Mouse (Mus musculus): ENCODE measurements around the gene Ubash3a. TPM values are rescaled to one million over a fixed set of nuclear protein-coding genes. Genes with fewer than 3 reads are reported as not detected.
"Not testable (repeated sequence)": the region's sequence is repeated elsewhere in the genome, so short reads cannot be mapped to it uniquely, and the experiment has no call there.

The Ubash3a gene
- polyA plus RNA-seq, 1 experiment from 2014 or later = 0.19 TPM

DNA sequence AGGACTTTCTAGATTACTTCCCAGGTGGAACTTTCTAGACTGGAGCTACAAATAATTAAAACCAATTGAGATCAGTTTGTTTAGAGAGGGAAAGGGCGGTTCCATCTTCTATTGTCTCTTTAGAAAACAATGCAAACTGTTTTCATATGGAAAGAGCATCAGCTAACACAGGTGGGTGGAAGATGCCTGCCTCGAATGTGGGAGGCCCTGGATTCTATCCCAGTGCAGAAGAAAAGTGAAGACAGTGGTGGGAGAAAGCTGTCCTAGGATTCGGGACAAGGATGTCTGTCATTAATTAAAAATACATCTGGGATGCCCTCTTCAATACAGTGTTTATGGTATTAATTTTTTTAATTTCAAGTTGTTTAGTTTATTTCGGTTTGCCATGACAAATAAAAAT is 59.5 kb downstream of the Ubash3a start:
- no peak for DNase-seq (ENCODE audit: low spot score)
- WGBS = 81% methylated on average over 4 of the region's 4 CpGs

DNA sequence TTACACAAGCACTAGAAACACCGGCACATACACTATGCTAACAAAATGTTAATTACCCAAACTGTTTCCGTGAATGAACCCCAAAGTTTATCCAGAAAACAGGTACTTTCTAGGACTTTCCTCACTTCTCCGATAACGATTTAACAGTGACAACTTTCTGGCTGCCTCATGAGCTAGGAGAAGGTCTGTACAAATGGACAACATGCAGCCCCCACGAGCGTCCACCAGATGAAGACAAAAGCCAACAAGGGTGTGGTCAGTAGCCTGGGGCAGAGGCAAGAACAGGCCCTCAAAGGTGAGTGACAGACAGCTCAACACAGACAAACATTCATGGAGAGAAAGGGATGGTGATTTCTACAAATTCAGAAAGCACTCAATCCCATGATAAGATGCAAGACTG is 59.9 kb downstream of the Ubash3a start:
- Histone ChIP-seq H3K36me3 (no peaks in the 10 kb centered on the region), H3K27ac (replicated peaks) (no peak overlapping the region), H3K4me1 (peaks cover 23% of the 10 kb centered on the region), H3K9me3 (replicated peaks) (no peaks in the 10 kb centered on the region), H3K27me3 (ENCODE audit: low read depth, poor library complexity, severe bottlenecking) (no peaks in the 10 kb centered on the region; the same call in 1 of the 2 replicates), H3K4me3 (no peak overlapping the region)
- WGBS = 89% methylated on average over 6 of the region's 6 CpGs
- no peak for DNase-seq (ENCODE audit: low spot score)

More for the DNA sequence above, 59.5 kb downstream of the Ubash3a start:
- H3K27ac ChIP-seq (replicated peaks) = no peak overlapping the region
- peaks cover 23% of the 10 kb centered on the region for H3K4me1 ChIP-seq
- H3K36me3 ChIP-seq = no peaks in the 10 kb centered on the region
- H3K9me3 ChIP-seq (replicated peaks) = no peaks in the 10 kb centered on the region
- H3K27me3 ChIP-seq (ENCODE audit: low read depth, poor library complexity, severe bottlenecking) = no peaks in the 10 kb centered on the region; the same call in 1 of the 2 replicates
- H3K4me3 ChIP-seq = no peak overlapping the region

DNA sequence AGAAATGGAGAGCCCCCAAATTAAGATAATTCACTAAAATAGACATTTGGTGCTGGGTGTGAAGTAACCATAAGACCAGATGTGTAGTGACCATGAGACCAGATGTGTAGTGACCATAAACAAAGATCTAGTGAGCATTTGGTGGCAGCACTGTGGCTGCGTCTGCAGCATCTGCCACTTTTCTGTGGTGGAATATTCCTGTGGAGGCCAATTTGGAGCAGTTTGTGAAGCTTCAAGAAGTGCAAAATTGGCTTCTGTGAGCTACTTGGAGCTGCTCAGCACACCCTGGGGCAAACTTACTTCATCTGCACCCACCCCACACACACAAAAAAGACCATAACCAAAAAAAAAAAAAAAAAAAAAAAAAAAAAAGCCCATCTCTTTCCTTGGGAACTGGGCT is 60.3 kb downstream of the Ubash3a start:
- H3K27ac ChIP-seq (replicated peaks) = no peak overlapping the region
- WGBS = 88% methylated on average over 1 of the region's 1 CpGs
- no peaks in the 10 kb centered on the region for H3K36me3 ChIP-seq
- no peaks in the 10 kb centered on the region; the same call in 1 of the 2 replicates for H3K27me3 ChIP-seq (ENCODE audit: low read depth, poor library complexity, severe bottlenecking)
- no peaks in the 10 kb centered on the region for H3K9me3 ChIP-seq (replicated peaks)
- peaks cover 23% of the 10 kb centered on the region for H3K4me1 ChIP-seq
- no peak for DNase-seq (ENCODE audit: low spot score)
- H3K4me3 ChIP-seq = no peak overlapping the region

DNA sequence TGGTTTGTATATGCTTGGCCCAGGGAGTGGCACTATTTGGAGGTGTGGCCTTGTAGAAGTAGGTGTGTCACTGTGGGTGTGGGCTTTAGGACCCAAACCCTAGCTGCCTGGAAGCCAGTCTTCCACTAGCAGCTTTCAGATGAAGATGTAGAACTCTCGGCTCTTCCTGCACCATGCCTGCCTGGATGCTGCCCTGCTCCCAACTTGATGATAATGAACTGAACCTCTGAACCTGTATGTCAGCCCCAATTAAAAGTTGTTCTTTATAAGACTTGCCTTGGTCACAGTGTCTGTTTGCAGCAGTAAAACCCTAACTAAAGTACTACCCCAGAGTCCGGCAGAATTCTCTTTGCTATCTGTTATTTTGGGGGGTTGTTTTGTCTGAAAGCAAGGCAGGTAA is 62.1 kb downstream of the Ubash3a start:
- no peaks in the 10 kb centered on the region; the same call in 1 of the 2 replicates for H3K27me3 ChIP-seq (ENCODE audit: low read depth, poor library complexity, severe bottlenecking)
- 88% methylated on average over 2 of the region's 2 CpGs for WGBS
- H3K4me1 ChIP-seq = peaks cover 18% of the 10 kb centered on the region
- no peak for DNase-seq (ENCODE audit: low spot score)
- H3K9me3 ChIP-seq (replicated peaks) = no peaks in the 10 kb centered on the region
- no peak overlapping the region for H3K27ac ChIP-seq (replicated peaks)
- no peak overlapping the region for H3K4me3 ChIP-seq
- no peaks in the 10 kb centered on the region for H3K36me3 ChIP-seq

DNA sequence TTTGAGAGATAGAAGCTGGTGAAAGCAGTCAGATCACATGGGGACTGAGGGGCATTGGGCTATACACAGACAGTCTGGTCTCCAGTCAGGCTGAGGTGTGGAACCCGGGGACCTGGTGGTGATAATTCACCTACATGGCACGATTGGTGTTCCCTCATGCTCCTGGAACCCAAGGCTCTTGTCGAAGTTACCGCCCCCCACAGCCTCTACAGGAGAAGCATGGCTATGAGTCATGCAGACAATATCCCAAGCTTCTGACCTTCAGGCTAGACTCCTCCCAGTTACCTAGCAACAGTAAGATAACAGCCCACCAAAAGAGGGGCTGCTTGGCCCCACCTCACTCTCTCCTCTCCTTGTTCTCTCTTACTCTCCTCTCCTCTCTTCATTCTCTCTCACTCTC is 62.6 kb downstream of the Ubash3a start:
- no peaks in the 10 kb centered on the region for H3K9me3 ChIP-seq (replicated peaks)
- no peak overlapping the region for H3K27ac ChIP-seq (replicated peaks)
- peaks cover 13% of the 10 kb centered on the region for H3K4me1 ChIP-seq
- H3K4me3 ChIP-seq = no peak overlapping the region
- 84% methylated on average over 4 of the region's 4 CpGs for WGBS
- H3K36me3 ChIP-seq = no peaks in the 10 kb centered on the region
- H3K27me3 ChIP-seq (ENCODE audit: low read depth, poor library complexity, severe bottlenecking) = peaks cover 1% of the 10 kb centered on the region; the same call in 1 of the 2 replicates
- DNase-seq (ENCODE audit: low spot score) = no peak

DNA sequence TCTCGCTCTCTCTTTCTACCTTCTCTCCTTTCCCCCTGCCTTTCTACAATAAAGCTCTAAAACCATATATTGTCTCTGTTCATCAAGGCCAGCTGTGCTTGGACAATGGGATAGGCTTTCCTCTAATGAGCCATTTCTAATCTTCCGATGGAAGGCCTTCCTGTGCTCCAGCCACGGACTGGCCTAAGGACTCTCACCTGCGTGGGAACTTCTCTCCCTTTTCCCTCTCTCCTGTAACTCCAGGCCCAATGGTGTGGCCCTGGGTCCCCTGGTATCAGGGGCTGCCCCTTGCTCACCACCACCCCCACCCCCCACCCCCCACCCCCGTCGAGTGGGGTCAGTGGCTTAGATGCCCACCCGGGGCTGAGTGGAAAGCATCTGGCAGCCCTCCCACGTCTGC is 63.1 kb downstream of the Ubash3a start:
- WGBS = 82% methylated on average over 8 of the region's 8 CpGs
- H3K36me3 ChIP-seq; H3K4me3 ChIP-seq; H3K27ac ChIP-seq (replicated peaks); H3K27me3 ChIP-seq (ENCODE audit: low read depth, poor library complexity, severe bottlenecking); DNase-seq (ENCODE audit: low spot score); H3K9me3 ChIP-seq (replicated peaks): not testable (repeated sequence)
- peaks cover 12% of the 10 kb centered on the region; the same call in 1 of the 2 replicates for H3K4me1 ChIP-seq

DNA sequence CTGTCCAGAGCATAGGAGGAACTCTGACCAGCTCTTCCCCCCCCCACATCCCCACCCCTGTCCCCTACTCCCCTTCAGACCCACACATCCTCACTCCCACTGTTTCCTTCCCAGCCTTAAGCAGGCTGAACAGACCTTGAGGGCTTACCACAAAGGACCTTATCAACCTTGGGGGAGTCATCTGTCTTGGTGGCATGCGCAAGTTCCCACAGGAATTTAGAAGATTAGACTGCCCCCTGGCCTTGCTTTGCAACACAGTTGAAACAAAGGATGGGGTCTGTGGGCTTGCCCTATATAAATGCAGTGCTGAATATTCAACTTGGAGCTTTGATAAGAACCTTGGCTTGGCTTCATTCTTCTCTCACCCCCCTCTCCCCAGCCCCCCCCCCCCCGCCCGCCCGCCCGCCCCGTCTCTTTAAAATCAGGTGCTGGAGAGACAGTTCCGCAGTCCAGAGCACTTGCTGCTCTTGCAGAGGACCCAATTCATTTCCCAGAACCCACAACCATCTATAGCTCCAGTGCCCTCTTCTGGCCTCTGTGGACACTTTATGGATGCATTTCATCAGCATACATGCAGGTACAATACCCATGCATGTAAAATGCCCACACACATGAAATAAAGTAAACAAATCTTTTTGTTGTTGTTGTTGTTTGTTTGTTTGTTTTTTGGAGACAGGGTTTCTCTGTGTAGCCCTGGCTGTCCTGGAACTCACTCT is 63.6 kb downstream of the Ubash3a start:
- DNase-seq (ENCODE audit: low spot score) = no peak
- Histone ChIP-seq H3K9me3 (replicated peaks) (no peaks in the 10 kb centered on the region), H3K36me3 (no peaks in the 10 kb centered on the region), H3K4me3 (no peak overlapping the region), H3K27me3 (ENCODE audit: low read depth, poor library complexity, severe bottlenecking) (peaks cover 10% of the 10 kb centered on the region), H3K4me1 (peaks cover 13% of the 10 kb centered on the region), H3K27ac (replicated peaks) (no peak overlapping the region)
- WGBS = 61% methylated on average over 7 of the region's 7 CpGs

DNA sequence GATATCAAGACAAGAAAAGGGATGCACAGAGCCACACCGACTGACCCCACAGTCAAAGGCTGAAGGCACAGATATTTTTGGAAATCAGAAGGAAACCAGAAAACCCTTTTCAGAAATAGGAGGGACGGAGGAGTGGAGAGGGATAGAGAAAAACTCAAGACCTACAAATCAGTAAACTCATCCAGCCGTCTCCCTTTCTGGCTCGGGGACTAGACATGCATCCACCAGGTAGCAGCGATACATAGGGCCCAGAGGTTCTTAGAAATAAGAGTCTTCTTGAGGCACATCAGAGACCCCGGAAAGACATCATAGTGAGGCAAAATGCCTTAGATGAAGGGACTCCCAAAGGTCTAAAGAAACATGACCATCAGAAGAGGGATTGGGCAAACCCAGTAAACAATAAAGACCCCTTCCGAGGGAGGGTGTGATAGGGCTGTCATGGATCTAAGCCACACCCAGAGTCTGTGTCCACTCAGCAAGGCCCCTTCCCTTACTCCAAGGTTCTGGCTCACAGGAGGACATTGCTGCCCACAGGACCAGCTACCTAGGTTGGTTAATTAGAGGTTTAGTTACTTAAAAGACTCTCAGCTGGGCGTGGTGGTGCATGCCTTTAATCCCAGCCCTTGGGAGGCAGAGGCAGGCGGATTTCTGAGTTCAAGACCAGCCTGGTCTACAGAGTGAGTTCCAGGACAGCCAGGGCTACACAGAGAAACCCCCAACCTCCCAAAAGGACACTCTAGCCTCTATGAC is 64.9 kb downstream of the Ubash3a start:
- Histone ChIP-seq H3K36me3 (no peaks in the 10 kb centered on the region), H3K9me3 (replicated peaks) (no peaks in the 10 kb centered on the region), H3K27me3 (ENCODE audit: low read depth, poor library complexity, severe bottlenecking) (peaks cover 15% of the 10 kb centered on the region), H3K4me3 (no peak overlapping the region), H3K4me1 (peaks cover 25% of the 10 kb centered on the region), H3K27ac (replicated peaks) (no peak overlapping the region)
- 86% methylated on average over 9 of the region's 9 CpGs for WGBS
- no peak for DNase-seq (ENCODE audit: low spot score)

DNA sequence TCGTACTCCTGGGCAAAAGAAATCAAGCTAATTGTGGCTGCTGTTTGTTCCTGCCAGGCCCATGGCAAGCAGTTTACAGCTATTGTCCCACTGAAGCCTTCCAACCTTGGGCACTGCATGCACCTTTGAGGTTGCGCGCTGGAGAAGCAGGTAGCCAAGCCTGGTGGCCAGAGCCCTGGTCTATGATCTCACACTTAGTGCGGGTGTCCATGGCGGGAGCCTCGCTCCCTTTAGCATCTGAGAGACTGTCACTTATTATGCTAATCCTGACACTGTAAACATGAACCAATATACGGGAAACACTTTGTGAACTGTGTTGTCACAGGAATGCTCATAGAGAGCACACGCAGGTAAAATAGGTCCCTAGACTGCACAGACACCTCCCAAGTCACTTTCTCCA is 66.0 kb downstream of the Ubash3a start:
- H3K4me1 ChIP-seq = peaks cover 30% of the 10 kb centered on the region
- WGBS = 90% methylated on average over 8 of the region's 8 CpGs
- H3K9me3 ChIP-seq (replicated peaks) = no peaks in the 10 kb centered on the region
- H3K27ac ChIP-seq (replicated peaks) = no peak overlapping the region
- H3K27me3 ChIP-seq (ENCODE audit: low read depth, poor library complexity, severe bottlenecking) = peaks cover 19% of the 10 kb centered on the region
- no peak overlapping the region for H3K4me3 ChIP-seq
- DNase-seq (ENCODE audit: low spot score) = no peak
- H3K36me3 ChIP-seq = no peaks in the 10 kb centered on the region

DNA sequence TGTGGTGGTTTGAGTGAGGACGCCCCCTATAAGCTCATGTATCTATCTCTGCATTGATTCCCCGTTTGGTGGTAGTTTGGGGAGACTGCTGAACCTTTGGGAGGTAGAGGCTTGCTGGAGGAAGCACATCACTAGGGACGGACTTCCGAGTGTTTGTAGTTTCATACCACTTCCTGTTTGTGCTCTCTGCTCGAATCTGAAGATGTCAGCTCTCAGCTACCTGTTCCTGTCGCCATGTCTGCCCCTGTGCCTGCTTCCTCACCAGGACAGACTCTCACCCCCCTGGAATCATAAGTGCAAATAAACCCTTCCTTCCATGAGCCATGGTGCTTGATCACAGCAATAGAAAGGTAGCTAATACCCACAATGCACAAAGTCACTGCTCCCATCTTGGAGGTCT is 67.5 kb downstream of the Ubash3a start:
- Histone ChIP-seq H3K9me3 (replicated peaks) (no peaks in the 10 kb centered on the region), H3K4me3 (no peak overlapping the region), H3K27me3 (ENCODE audit: low read depth, poor library complexity, severe bottlenecking) (peaks cover 19% of the 10 kb centered on the region), H3K36me3 (no peaks in the 10 kb centered on the region), H3K4me1 (peaks cover 30% of the 10 kb centered on the region), H3K27ac (replicated peaks) (no peak overlapping the region)
- 80% methylated on average over 6 of the region's 6 CpGs for WGBS
- no peak for DNase-seq (ENCODE audit: low spot score)

DNA sequence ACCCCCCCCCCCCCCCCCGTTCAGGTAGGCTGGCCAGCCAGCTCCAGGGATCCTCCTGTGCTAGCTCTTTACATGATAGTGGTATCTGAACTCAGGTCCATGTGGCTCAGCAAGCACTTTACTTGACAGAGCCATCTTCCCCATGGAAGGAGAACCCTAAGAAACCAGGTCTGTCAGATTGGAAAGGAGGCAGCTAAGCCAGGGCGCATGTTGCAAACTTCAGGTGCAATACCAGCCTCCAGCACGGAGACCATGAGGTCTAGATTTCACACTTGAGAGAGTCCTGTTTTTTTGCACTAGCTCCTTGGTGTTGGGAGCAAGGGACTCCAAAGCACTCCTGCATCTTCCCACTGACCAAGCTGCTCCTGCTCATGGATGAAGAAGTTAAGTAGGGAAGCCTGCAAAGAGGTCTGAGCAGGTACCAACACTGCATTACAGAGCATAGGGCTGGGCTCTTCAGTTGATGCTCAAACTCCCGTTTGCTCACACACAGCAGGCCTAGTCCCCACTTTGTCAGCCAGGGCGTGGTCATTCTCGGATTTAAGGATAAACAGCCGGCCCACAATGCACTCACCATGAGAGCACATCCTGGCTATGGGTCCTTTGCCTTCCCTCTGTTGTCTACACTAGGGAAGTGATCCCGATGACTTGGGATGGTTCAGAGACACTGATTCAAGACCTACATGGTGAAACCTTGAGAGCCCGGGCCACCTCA is 68.7 kb downstream of the Ubash3a start:
- Histone ChIP-seq H3K9me3 (replicated peaks) (no peaks in the 10 kb centered on the region), H3K4me3 (peak overlapping the region; percentile 62), H3K4me1 (peaks cover 19% of the 10 kb centered on the region), H3K27me3 (ENCODE audit: low read depth, poor library complexity, severe bottlenecking) (peaks cover 19% of the 10 kb centered on the region), H3K27ac (replicated peaks) (no peak overlapping the region), H3K36me3 (no peaks in the 10 kb centered on the region)
- WGBS = 23% methylated on average over 9 of the region's 9 CpGs
- DNase-seq (ENCODE audit: low spot score) = no peak

DNA sequence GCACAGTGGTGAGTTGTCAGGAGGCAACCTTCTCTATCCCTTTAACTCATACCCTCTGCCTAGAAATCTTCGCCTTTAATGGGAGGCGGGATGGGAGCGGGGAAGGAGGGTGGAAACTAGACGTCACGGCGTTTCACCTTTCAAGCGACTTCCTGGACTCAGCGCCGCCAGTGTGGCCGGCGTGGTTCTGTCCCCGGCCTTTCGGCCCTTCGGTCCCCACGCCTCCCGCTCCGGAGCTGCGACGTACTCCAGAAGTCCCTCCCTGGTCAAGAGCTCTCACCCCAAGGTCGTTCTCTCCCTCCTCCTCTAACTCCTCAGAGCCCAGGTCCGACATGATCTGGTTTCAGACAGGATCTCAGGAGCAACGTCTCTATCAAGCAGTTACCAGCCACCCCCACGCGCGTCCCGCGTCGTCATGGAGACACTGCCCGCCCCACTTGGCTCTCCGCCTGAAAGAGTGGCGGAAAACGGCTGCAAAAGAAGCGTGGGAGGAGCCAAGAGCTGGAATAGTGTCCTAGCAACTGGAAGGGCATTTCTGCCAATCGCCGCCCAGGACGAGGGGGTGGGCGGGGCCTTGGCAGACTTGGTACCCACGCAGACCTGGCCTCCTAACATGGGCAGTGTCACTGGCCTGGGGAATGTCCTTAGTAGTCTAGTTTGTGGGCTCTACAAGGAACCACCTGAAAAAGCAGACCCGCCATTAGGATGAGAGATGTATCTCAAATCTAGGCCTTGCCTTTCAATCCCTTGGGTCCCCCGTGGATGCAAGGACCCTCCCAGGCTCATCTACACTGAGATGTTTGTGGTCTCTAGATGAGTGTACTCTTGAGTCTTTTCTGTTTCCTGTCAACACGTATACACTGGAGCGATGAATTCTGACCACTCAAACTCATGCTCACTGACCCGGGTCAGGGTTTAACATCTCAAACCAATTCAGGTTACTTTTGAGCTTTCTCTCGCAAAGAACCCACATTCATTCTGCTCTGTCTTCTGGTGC is 69.5 kb downstream of the Ubash3a start, which contains the start of gene Rsph1:
Rsph1 (minus strand) TSS at position 462 of the 997 bp plus-strand sequence.
- WGBS = 10% methylated on average over 44 of the region's 44 CpGs
- Histone ChIP-seq H3K27me3 (ENCODE audit: low read depth, poor library complexity, severe bottlenecking) (peaks cover 19% of the 10 kb centered on the region), H3K36me3 (no peaks in the 10 kb centered on the region), H3K4me1 (peaks cover 23% of the 10 kb centered on the region), H3K9me3 (replicated peaks) (no peaks in the 10 kb centered on the region), H3K4me3 (peak within 1 kb of the TSS; percentile 62), H3K27ac (replicated peaks) (peak within 1 kb of the TSS; percentile 62)
- DNase-seq (ENCODE audit: low spot score) = peak; percentile 89
